Mouse (Mus musculus): Measurements from ENCODE around the gene Chrna5.

DNA sequence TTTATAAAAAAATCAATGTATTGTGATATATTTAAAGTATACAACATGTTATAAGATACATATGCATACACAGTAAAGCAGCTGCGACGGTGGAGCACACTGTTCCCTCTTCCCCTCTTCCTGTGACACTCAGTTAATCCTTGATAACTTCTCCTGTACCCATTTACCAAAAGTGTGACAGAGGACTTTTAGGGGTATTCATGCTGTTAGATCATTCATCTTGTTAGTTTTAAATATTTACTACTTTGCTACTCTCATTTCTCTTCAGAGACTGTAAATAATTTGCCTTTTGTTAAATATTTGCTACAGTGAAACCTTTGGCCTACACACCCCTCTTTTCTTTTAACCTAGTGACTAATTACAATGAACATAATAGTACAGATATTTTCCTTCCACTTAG lies 48.3 kb upstream of the Chrna5 start:
- no peak for TF ChIP-seq POLR2A (IDR thresholded peaks at IDR 0.05; ENCODE audit: insufficient read length, low read depth)
- TF ChIP-seq REST (IDR thresholded peaks at IDR 0.05; ENCODE audit: insufficient read depth, insufficient read length), result no peak
- TF ChIP-seq USF1 (IDR thresholded peaks at IDR 0.05; ENCODE audit: low read depth), result no peak
- TF ChIP-seq MYOG (IDR thresholded peaks at IDR 0.05; ENCODE audit: control insufficient read depth in 1 of 3, insufficient read depth in 1 of 3, insufficient read length in 2 of 3, low read depth in 2 of 3), result no peak
- no peak for TF ChIP-seq E2F4 (IDR thresholded peaks at IDR 0.05; ENCODE audit: insufficient read depth)
- no peak for TF ChIP-seq SRF (IDR thresholded peaks at IDR 0.05; ENCODE audit: control insufficient read depth, insufficient read length, low read depth)
- TF ChIP-seq MAX (IDR thresholded peaks at IDR 0.05; ENCODE audit: low read depth), result no peak
- no peak for TF ChIP-seq POLR2AphosphoS2 (IDR thresholded peaks at IDR 0.05; ENCODE audit: insufficient read length, low read depth)
- no peak for TF ChIP-seq TCF12 (IDR thresholded peaks at IDR 0.05; ENCODE audit: insufficient read depth, poor library complexity, severe bottlenecking)
